Mouse (Mus musculus) retina, postnatal 1 day (tissue): ENCODE data around the gene Cldn17.
A peak's percentile ranks its signal among the peaks of the same experiment; 100 is the strongest.

Experiments
- DNase-seq: peaks from one replicate; pipeline ENCODE4 v3.0.0-alpha.2; 2012

The Cldn17 gene

DNA sequence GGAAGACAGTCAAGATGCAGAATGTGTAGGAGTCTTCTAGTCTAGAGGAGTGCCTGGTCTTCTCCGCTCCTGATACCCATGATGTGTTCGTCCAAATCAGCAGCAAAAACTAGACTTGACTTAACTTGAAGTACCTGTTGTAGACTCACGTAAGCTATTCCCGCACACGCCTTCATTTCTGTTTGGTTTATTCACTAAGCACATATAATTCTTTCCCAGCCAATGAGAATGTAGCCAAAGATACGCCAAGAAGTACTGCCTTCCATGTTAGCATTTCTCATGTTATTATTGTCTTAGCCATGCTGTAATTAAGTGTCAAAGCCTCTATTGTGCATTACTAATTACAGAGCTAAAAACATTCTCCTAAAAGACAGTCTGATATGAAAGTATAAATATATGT is at the start of gene Cldn17:
Gene Cldn17 (minus strand): TSS at position 101 of the 400 bp plus-strand sequence.
- DNase-seq: no peak

GRCm38 (mm10) chr16:88542488-88542887 is 35.7 kb upstream of the Cldn17 start:
- DNase-seq: peak; percentile 44

- DNase-seq: no peak
Observed at GRCm38 (mm10) chr16:88539841-88540487, 33.2 kb upstream of the Cldn17 start.

GRCm38 (mm10) chr16:88511348-88511747 is 4.6 kb upstream of the Cldn17 start:
- no peak for DNase-seq

DNA sequence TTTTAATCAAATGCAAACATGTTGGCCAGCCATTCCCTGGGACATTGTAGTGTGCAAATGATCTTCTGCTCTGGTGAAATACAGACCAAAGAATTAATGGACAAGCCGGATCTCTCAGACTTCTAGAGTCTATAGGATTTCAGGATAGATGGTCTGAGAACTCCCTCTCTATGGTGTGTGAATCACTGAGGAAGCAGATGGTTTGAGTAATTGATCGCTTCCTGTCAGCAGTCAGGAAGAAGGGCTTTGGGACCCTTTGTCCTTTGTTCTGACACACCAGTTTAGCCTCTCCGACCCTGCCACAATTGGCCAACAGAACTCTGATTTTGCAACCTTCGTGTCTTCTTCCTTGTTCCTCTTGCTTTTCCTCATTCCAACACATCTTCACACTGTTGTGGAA is 1.4 kb upstream of the Cldn17 start:
- no peak for DNase-seq

GRCm38 (mm10) chr16:88506338-88506737 is 440 bp downstream of the Cldn17 start:
- no peak for DNase-seq

DNA sequence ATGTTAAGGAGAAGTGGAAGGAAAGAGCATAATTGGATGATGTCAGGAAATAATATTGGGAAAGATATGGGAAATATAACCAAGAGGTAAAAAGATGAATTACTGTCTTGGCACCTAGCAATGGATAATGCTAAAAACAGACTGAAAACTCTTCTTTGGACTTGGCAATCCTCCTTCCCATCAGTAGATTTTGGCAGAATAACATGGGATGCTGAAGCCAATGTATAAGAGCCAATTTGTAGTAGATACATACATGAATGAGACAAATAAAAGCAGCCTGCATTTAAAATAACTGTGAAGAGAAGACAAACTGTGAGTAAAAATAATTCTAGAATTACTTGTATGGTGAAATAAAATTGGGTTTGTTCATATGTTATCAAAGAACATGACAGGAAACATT is 18.7 kb downstream of the Cldn17 start:
- no peak for DNase-seq

GRCm38 (mm10) chr16:88480011-88480774 is 26.6 kb downstream of the Cldn17 start:
- no peak for DNase-seq

DNA sequence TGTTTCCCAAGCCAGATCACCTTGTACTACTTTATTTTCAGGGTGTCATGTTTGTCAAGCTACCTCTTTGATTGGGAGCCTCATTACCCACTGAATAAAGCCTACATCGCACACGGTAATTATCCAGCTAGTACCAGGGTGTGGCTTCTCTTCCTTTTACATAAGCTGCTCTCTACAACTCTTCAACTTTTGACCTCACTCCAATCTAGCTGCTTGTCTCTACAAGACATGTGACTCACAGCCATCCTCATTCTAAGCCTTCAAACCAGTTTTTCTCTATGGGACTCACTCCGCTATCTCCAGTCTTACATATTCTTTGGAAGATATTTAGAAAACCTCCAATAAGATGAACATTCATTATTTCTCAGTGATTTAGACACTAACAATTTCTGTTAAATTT is 43.5 kb downstream of the Cldn17 start:
- no peak for DNase-seq
